Mouse (Mus musculus) hindbrain, embryonic 16.5 days (tissue): Measurements from ENCODE around the gene Ndrg3. TPM values are rescaled to one million over a fixed set of nuclear protein-coding genes. Genes with fewer than 3 reads are reported as not detected.
A peak's percentile ranks its signal among the peaks of the same experiment; 100 is the strongest.

ENCODE experiments used
- ATAC-seq: fragments of 200-750 bp; cut with Nextera tagmentation; 2 replicates; pipeline ENCODE4 v1.8.0; 2017; ENCODE audit warnings: moderate TSS enrichment, moderate library complexity
- H3K27ac ChIP-seq: fragments of 300-500 bp; sonication (generic); 2 replicates; pipeline ENCODE4 v1.5.1; 2014; ENCODE audit warnings: low read depth, mild to moderate bottlenecking, control low read depth, low read length, moderate library complexity
- H3K27me3 ChIP-seq: fragments of 300-500 bp; sonication (generic); replicated peaks from 2 replicates; pipeline ENCODE4 v1.6.1; 2014; ENCODE audit warnings: low read length; ENCODE audit not compliant: control insufficient read depth, insufficient read depth
- H3K36me3 ChIP-seq: fragments of 300-500 bp; sonication (generic); 2 replicates; pipeline ENCODE4 v1.6.1; 2014; ENCODE audit warnings: mild to moderate bottlenecking, low read length, moderate library complexity, mixed read lengths; ENCODE audit not compliant: control insufficient read depth, insufficient read depth
- H3K4me1 ChIP-seq: fragments of 300-500 bp; sonication (generic); 2 replicates; pipeline ENCODE4 v1.6.1; 2014; ENCODE audit warnings: low read depth, low read length; ENCODE audit not compliant: control insufficient read depth, insufficient read depth
- H3K4me2 ChIP-seq: fragments of 300-500 bp; sonication (generic); 2 replicates; pipeline ENCODE4 v1.6.1; 2014; ENCODE audit warnings: mild to moderate bottlenecking, low read length, control low read depth, moderate library complexity
- H3K4me3 ChIP-seq: fragments of 300-500 bp; sonication (generic); 2 replicates; pipeline ENCODE4 v1.5.1; 2014; ENCODE audit warnings: mild to moderate bottlenecking, low read length, control low read depth, moderate library complexity
- H3K9ac ChIP-seq: fragments of 300-500 bp; sonication (generic); 2 replicates; pipeline ENCODE4 v1.6.1; 2014; ENCODE audit warnings: low read depth, mild to moderate bottlenecking, control low read depth, low read length, moderate library complexity
- H3K9me3 ChIP-seq: fragments of 300-500 bp; sonication (generic); 2 replicates; pipeline ENCODE4 v1.6.1; 2014; ENCODE audit warnings: mild to moderate bottlenecking, low read length, moderate library complexity; ENCODE audit not compliant: control insufficient read depth
- WGBS: fragments of 180-500 bp; shearing (Covaris S2); extraction: QIAGEN DNeasy Blood & Tissue Kit; methylation state at CpG from one replicate; pipeline ENCODE4 v1.1.7; 2014; 5-methylcytosine and 5-hydroxymethylcytosine counted together
- polyA plus RNA-seq: library from polyadenylated mRNA; unstranded; fragments of >200 nt; fragmentation: Nextera tagmentation; extraction: Ambion mirVana; gene quantifications from 2 replicates; pipeline ENCODE4 v1.2.1, GENCODE M21; 2015

Ndrg3 gene
- polyA plus RNA-seq = 168 and 181 TPM in 2 replicates

DNA sequence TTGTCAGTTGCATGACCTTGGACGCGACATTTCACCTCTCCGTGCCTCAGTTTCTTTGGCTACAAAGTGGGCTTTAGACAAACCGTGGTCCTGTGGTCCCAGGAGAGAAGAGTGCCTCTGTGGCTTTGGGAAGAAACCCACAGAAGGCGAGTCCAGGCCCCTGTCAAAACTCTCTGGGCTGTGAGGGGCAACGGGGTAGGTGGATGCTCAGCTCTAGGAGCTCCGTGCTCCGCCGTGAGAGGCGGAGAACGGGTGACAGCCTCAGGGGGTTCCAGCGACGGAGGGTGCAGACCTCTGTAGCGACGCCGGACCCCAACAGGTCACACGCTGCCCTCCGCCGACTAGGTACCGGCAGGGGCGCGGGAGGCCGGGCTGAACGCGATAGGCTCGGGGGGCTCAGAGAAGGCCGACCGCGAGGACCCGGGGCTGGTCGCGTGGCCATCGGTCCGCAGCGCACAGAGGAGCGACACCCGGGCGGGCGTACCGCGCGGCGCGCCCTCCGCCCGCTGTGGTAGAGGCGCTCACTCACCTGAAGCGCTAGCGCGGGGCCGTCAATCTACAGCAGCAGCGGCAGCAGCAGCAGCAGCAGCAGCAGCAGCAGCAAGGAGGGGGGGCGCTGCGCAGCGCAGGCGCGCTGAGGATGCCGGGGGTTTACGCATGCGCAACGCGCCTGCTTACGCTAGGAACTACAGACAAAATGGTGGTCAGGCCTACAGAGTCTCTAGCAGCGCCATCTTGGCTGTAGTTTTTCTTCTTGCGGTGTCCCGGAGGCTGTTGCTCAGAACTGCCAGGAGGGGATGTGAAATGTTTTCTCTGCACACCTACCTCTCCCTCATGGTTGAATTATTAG is at the start of gene Ndrg3:
Gene Ndrg3, minus strand, starts transcription at position 587 of the 850 bp plus-strand sequence.
- Histone ChIP-seq H3K4me2 (peak within 1 kb of the TSS; percentile 87), H3K4me1 (peaks cover 11% of the 10 kb centered on the region), H3K9me3 (no peaks in the 10 kb centered on the region), H3K27me3 (no peaks in the 10 kb centered on the region), H3K9ac (peak within 1 kb of the TSS; percentile 74), H3K4me3 (peak within 1 kb of the TSS; percentile 64), H3K27ac (peak within 1 kb of the TSS; percentile 82), H3K36me3 (no peaks in the 10 kb centered on the region)
- WGBS = under 1% methylated on average over 43 of the region's 66 CpGs
- ATAC-seq = peak; percentile 96

DNA sequence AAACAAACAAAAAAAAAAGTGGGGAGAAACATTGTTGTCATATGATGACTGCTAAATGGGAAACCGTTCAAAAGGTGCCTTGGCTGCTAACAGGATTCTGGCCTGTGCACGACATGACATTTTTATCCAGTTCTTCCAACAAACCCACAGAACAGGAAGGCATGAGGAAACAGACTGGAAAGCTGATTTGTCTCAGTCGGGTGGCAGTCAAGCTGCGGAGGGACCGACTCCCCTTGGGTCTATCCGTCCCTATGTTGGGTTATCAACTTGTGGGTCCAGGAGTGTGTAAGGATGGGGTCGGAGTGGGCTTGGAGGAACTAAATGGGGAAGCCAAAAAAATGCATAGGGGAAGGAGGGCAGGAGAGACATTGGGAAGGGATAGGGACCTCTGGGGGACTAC is 49.6 kb upstream of the Ndrg3 start:
- no peak overlapping the region for H3K4me3 ChIP-seq
- no peak overlapping the region for H3K27ac ChIP-seq
- ATAC-seq = no peak
- H3K9ac ChIP-seq = no peak overlapping the region
- no peaks in the 10 kb centered on the region for H3K9me3 ChIP-seq
- H3K4me2 ChIP-seq = no peak overlapping the region
- WGBS = 91% methylated on average over 7 of the region's 7 CpGs
- peaks cover 3% of the 10 kb centered on the region for H3K4me1 ChIP-seq
- H3K27me3 ChIP-seq = no peaks in the 10 kb centered on the region
- H3K36me3 ChIP-seq = peaks cover 48% of the 10 kb centered on the region

DNA sequence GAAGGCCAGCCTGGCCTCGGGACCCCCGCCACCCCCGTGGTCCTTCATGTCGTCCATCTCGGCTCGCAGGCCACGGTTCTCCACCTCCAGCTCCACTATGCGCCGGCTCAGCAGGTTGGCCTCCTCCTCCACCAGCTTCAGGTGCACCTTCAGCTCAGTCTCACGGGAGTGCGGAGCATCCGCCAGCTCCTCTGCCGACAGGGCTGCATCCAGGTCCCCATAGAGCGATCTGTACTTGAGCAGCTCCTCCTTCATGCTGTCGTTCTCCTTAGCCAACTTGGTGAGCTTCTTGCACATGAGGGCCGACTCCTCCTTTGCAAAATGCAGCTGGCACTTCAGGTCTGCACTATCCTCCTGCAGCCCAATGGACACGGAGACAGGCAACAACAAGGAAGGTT is 48.8 kb upstream of the Ndrg3 start:
- WGBS = 78% methylated on average over 17 of the region's 17 CpGs
- H3K4me3 ChIP-seq = no peak overlapping the region
- H3K4me1 ChIP-seq = peaks cover 3% of the 10 kb centered on the region
- H3K9me3 ChIP-seq = no peaks in the 10 kb centered on the region
- H3K27ac ChIP-seq = no peak overlapping the region; the same call in 1 of the 2 replicates
- no peaks in the 10 kb centered on the region for H3K27me3 ChIP-seq
- no peak overlapping the region for H3K9ac ChIP-seq
- H3K36me3 ChIP-seq = peaks cover 47% of the 10 kb centered on the region
- ATAC-seq = no peak
- no peak overlapping the region for H3K4me2 ChIP-seq

DNA sequence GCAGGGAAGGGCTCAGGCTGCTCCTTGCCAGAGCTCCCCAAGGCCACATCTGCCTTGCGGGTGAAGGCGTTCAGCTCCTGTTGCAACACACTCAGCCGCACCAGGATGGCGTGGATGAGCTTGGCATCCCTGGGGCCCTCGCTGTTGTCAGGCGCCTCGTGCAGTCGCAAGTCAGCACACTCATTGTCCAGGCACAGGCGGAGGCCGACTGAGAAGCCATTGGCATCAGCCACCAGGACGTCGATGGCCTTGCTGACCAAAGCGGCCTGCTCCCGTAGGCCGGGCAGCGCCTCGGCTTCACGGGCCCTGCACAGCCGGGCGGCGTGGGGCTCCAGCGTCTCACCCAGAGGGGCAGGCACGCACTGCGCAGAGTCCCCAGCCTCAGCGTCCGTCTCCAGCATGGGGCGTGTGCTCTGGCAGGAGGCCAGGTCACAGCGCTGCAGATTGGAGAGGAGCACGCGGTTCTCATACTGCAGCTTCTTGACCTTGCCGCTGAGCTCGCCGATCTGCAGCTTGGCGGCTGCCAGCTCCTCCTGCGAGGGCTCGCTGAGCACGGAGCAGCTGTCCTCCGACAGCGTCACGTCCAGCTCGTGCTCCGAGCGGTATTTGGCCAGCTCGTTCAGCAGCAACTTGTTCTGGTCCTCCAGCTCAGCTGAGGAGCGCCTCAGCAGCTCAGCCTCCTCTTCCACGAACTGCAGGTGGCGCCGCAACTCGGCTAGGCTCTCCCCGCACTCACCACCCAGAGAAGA is 48.2 kb upstream of the Ndrg3 start:
- H3K36me3 ChIP-seq = peaks cover 43% of the 10 kb centered on the region
- H3K4me1 ChIP-seq = peaks cover 3% of the 10 kb centered on the region
- peak; percentile 53 for ATAC-seq
- no peaks in the 10 kb centered on the region for H3K27me3 ChIP-seq
- H3K27ac ChIP-seq = peak overlapping the region; percentile 49
- no peak overlapping the region for H3K9ac ChIP-seq
- WGBS = 66% methylated on average over 41 of the region's 50 CpGs
- no peaks in the 10 kb centered on the region for H3K9me3 ChIP-seq
- no peak overlapping the region for H3K4me2 ChIP-seq
- H3K4me3 ChIP-seq = no peak overlapping the region

DNA sequence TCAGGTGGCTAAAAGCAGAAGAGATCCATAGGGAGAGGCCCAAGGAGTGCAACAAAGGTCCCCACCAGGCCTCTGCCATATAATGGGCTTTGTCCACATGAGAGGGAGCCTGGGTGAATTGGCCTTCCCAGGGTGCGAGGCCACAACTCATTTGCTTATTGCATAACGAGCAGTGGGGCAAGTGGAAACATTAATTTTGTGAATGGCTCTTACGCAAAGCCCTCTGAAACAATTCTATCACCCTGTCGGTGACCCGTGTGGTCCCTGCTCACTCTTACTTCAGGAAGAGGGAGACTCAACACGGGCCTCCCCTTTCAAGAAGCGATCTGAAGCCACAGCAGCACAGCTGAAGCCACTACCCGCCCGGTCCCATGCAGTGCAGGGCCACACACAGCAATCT is 45.4 kb upstream of the Ndrg3 start:
- ATAC-seq = no peak
- H3K4me2 ChIP-seq = no peak overlapping the region
- no peak overlapping the region for H3K9ac ChIP-seq
- peaks cover 3% of the 10 kb centered on the region for H3K4me1 ChIP-seq
- no peak overlapping the region for H3K4me3 ChIP-seq
- H3K27ac ChIP-seq = no peak overlapping the region
- H3K9me3 ChIP-seq = no peaks in the 10 kb centered on the region
- H3K27me3 ChIP-seq = no peaks in the 10 kb centered on the region
- H3K36me3 ChIP-seq = peaks cover 37% of the 10 kb centered on the region
- 75% methylated on average over 9 of the region's 9 CpGs for WGBS

DNA sequence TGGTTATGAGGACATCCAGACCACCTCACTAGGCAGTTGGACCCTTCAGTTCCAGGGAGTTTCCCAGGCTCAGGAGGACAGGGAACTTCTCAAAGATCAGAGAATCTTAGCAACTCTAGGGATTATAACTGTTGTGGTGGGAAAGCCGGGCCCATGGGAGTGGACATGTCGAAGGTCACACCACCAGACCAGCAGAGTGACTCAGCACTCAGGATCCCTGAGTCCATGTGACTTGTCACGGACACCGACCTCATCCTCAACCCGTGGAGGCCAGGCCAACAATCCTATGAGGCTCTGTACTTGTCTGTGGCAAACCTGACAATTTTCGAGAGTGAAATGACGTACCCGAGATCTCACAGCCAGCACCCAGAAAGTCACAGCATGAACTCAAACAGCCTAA is 44.5 kb upstream of the Ndrg3 start:
- ATAC-seq = no peak
- Histone ChIP-seq H3K4me1 (peaks cover 3% of the 10 kb centered on the region), H3K9me3 (no peaks in the 10 kb centered on the region), H3K4me2 (no peak overlapping the region), H3K27ac (no peak overlapping the region), H3K4me3 (no peak overlapping the region), H3K27me3 (no peaks in the 10 kb centered on the region), H3K36me3 (peaks cover 34% of the 10 kb centered on the region), H3K9ac (no peak overlapping the region)
- WGBS = 94% methylated on average over 8 of the region's 8 CpGs

DNA sequence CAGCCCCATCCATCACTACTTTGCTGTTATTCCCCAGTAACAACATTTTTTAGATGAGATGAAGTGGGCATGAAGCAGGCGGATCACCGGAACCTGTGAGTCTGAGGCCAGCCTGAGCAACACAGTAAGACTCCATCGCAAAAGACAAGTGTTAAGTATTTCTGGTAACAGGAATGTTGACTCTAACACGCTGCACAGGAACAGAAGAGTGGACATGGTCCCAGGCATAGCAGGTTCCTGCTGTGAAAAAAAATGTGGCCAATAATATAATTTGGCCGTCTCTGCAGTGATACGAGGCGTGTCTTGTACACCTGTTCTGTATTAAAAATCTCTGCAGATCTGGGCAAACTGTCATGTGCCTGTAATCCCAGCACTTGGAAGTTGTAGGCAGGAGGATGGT is 43.5 kb upstream of the Ndrg3 start:
- H3K27me3 ChIP-seq = no peaks in the 10 kb centered on the region
- ATAC-seq = no peak
- no peaks in the 10 kb centered on the region for H3K9me3 ChIP-seq
- H3K36me3 ChIP-seq = peaks cover 32% of the 10 kb centered on the region
- no peak overlapping the region for H3K4me3 ChIP-seq
- 93% methylated on average over 7 of the region's 7 CpGs for WGBS
- no peak overlapping the region for H3K4me2 ChIP-seq
- H3K27ac ChIP-seq = no peak overlapping the region
- H3K9ac ChIP-seq = no peak overlapping the region
- no peaks in the 10 kb centered on the region; the same call in 1 of the 2 replicates for H3K4me1 ChIP-seq

DNA sequence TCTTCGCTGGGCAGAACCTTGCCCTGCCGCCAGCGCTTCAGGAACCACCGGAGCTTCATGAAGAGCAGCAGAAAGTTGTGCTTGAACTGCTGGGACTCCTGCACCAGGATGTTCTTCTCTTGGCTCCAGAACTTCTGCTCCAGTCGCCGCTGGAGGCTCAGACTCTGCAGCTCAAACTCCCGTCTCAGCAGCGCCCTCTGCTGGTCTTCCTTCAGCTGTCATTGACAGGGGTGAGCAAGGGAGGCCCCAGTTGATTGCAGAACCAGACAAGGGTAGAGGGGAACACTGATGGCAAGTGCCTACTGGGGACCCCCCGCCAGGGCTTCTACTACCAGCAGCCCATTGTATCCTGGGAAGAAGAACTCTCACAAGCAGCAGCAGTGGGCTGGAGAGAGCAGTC is 38.9 kb upstream of the Ndrg3 start:
- no peak overlapping the region for H3K9ac ChIP-seq
- 40% methylated on average over 9 of the region's 9 CpGs for WGBS
- no peaks in the 10 kb centered on the region for H3K4me1 ChIP-seq
- ATAC-seq = peak; percentile 74
- no peak overlapping the region for H3K4me3 ChIP-seq
- H3K4me2 ChIP-seq = no peak overlapping the region
- no peak overlapping the region for H3K27ac ChIP-seq
- no peaks in the 10 kb centered on the region; the same call in 1 of the 2 replicates for H3K9me3 ChIP-seq
- H3K36me3 ChIP-seq = peaks cover 52% of the 10 kb centered on the region
- no peaks in the 10 kb centered on the region for H3K27me3 ChIP-seq

DNA sequence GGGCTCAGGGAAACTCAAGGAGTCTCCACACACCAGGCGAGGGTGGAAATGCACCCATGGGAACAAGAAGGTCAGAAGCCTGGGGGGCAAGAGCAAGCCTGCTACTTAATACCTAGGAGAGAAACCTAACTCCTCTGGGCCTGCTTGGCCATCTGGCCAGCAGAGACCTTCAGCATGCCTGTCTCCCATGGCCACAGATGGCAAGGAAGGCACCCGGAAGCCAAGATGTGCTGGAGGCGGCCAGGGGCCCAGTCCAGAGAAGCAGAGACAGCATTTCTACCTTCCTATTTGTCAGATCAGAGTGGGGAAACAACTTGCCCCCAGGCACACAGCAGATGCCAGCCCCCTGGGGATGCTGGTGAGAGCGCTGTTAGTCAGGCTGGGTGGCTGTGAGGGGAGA is 36.4 kb upstream of the Ndrg3 start:
- peaks cover 73% of the 10 kb centered on the region for H3K36me3 ChIP-seq
- no peak for ATAC-seq
- 74% methylated on average over 4 of the region's 4 CpGs for WGBS

More for the DNA sequence above, 36.4 kb upstream of the Ndrg3 start:
- Histone ChIP-seq H3K4me1 (no peaks in the 10 kb centered on the region), H3K9me3 (no peaks in the 10 kb centered on the region; the same call in 1 of the 2 replicates), H3K9ac (no peak overlapping the region), H3K27ac (no peak overlapping the region), H3K4me2 (no peak overlapping the region), H3K4me3 (no peak overlapping the region), H3K27me3 (no peaks in the 10 kb centered on the region)
